Mouse (Mus musculus): ENCODE data around the gene Grid1.

Gene Grid1

GRCm38 (mm10) chr14:34838999-34839398 lies 19.1 kb downstream of the Grid1 start:
- DNase-seq = no peak

GRCm38 (mm10) chr14:34839898-34840297 lies 20.0 kb downstream of the Grid1 start:
- DNase-seq = no peak

GRCm38 (mm10) chr14:34843579-34843978 lies 23.7 kb downstream of the Grid1 start:
- DNase-seq = no peak

- DNase-seq = no peak
Observed at GRCm38 (mm10) chr14:34844166-34844565, 24.3 kb downstream of the Grid1 start.

GRCm38 (mm10) chr14:34846799-34847198 lies 26.9 kb downstream of the Grid1 start:
- DNase-seq = no peak

- DNase-seq = no peak
Observed at GRCm38 (mm10) chr14:34847625-34848024, 27.7 kb downstream of the Grid1 start.

GRCm38 (mm10) chr14:34860891-34861780 lies 41.2 kb downstream of the Grid1 start:
- no peak for DNase-seq

- no peak for DNase-seq
Observed at GRCm38 (mm10) chr14:34867266-34867665, 47.4 kb downstream of the Grid1 start.

- DNase-seq = no peak
Observed at GRCm38 (mm10) chr14:34868513-34869260, 48.8 kb downstream of the Grid1 start.

GRCm38 (mm10) chr14:34879996-34880395 lies 60.1 kb downstream of the Grid1 start:
- no peak for DNase-seq

GRCm38 (mm10) chr14:34880431-34881421 lies 60.8 kb downstream of the Grid1 start:
- DNase-seq = no peak

- no peak for DNase-seq
Observed at GRCm38 (mm10) chr14:34884194-34884593, 64.3 kb downstream of the Grid1 start.

- peak; percentile 39 for DNase-seq
Observed at GRCm38 (mm10) chr14:34884611-34885010, 64.7 kb downstream of the Grid1 start.

GRCm38 (mm10) chr14:34891769-34892532 lies 72.0 kb downstream of the Grid1 start:
- peak; percentile 52 for DNase-seq

GRCm38 (mm10) chr14:34896253-34896982 lies 76.5 kb downstream of the Grid1 start:
- DNase-seq = peak; percentile 72

- no peak for DNase-seq
Observed at GRCm38 (mm10) chr14:34903854-34904253, 83.9 kb downstream of the Grid1 start.

GRCm38 (mm10) chr14:34905697-34906096 lies 85.8 kb downstream of the Grid1 start:
- no peak for DNase-seq

GRCm38 (mm10) chr14:34908366-34908765 lies 88.5 kb downstream of the Grid1 start:
- no peak for DNase-seq

GRCm38 (mm10) chr14:34908804-34909203 lies 88.9 kb downstream of the Grid1 start:
- no peak for DNase-seq

GRCm38 (mm10) chr14:34916315-34916714 lies 96.4 kb downstream of the Grid1 start:
- no peak for DNase-seq

- DNase-seq = no peak
Observed at GRCm38 (mm10) chr14:34917111-34917510, 97.2 kb downstream of the Grid1 start.
